Mouse (Mus musculus): ENCODE measurements around the gene Hoxd13. TPM values are rescaled to one million over a fixed set of nuclear protein-coding genes. Genes with fewer than 3 reads are reported as not detected.

Hoxd13 gene
- not detected in 2 replicates for total RNA-seq (2023)

DNA sequence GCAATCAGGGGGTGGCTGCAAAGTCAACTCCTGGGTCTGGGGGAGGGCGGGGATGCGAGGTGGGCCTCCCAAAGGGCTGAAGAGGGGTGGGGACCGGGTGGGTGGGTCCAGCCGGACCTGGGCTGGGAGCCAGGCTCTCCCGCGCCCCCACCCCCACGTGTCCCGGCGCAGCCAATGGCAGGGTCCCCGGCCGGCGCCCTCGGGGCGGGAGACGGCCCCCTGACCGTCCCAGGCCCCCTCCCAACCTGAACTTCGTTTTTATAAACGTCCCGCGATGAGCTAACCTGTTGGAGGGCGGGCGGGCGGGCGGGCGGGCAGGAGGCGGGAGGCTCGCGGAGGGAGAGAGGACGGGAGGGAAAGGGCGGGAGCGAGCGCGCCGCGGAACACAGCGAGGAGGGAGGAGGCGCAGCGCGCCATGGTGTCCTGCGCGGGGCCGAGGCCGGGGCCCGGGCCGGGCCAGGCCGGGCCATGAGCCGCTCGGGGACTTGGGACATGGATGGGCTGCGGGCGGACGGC is at the start of gene Hoxd13:
Hoxd13 (plus strand) TSS at position 469 of the 516 bp plus-strand sequence.

DNA sequence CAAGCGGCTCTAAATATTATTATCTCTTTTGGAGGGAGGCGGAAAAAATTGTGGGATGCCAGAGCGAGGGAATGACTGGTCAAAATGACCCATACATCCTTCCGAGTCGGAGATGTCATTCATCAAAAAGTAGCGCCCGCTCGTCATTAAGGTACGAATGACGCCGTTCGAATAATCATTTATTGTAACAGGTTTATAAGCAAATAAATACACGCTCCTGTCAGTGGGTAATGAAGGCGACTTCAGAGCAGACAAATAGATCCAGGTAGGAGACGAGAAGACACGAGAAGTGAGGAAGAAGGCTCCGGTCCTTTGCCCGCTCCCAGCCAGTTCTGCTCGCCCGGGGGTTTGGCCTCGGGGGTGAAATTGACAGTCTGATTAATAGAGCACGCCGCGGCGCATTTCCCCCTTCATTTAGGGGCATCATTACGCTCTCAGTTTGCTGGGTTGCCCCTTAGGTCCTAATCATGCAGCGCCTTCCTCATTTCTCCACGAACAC is 8.6 kb upstream of the Hoxd13 start, which contains the start of gene Evx2:
Evx2 (minus strand) TSS at position 51 of the 499 bp plus-strand sequence.

GRCm38 (mm10) chr2:74674881-74675665 is 7.0 kb downstream of the Hoxd13 start, which contains the start of gene Hoxd12:
TSS of gene Hoxd12 (plus strand) at chr2:74675013.

GRCm38 (mm10) chr2:74678891-74679595 is 10.9 kb downstream of the Hoxd13 start, which contains the start of gene Hoxd11:
TSS of gene Hoxd11 (plus strand) at chr2:74679557.

DNA sequence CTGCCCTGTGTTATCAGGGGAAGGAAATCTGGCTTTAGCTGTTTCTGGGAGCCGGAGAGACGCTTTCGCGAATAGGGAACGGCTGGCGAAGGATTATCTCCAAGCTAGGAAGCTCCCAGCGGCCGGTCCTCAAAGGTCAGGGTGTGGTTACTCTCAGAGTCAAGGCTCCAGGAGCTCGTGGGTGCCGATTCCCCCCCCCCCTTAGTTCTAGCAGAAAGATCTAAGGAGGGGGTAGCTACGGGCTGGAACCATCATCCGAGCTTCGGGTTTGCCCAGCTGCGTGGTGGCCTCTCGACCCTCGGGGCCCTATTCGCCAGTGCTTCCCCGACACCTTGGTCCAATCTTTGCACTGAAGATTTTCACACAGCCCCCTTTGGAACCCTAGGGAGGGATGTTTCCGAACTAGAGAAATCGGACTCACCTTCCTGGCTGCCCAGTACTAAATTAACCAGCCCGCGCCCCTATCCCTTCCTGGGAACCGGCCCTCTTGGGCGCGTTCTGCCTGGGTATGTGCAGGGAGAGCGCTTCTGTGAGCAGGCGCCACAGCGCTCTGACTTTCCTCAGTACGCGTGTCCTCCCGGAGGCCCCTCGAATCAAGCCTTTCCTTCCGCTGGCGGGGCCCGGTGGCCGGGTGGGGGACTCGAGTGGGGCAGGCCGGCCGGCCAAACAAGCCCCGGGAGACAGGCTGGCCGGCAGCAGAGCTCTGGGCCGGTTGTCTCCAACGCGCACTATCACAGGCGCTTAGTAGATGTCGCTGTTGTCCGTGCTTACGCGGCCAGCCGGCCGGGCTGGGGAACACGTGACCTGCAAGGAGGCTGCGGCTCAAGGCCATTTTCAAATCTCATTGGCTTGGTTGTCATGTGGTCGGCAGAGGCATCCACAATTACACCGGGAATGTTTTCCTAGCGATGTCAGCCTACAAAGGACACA is 23.2 kb downstream of the Hoxd13 start, which contains the start of gene Hoxd10:
Hoxd10 (plus strand) TSS at position 903 of the 930 bp plus-strand sequence.

GRCm38 (mm10) chr2:74697567-74698121 is 29.5 kb downstream of the Hoxd13 start, which contains the start of gene Hoxd9:
TSS of gene Hoxd9 (plus strand) at chr2:74697727.

DNA sequence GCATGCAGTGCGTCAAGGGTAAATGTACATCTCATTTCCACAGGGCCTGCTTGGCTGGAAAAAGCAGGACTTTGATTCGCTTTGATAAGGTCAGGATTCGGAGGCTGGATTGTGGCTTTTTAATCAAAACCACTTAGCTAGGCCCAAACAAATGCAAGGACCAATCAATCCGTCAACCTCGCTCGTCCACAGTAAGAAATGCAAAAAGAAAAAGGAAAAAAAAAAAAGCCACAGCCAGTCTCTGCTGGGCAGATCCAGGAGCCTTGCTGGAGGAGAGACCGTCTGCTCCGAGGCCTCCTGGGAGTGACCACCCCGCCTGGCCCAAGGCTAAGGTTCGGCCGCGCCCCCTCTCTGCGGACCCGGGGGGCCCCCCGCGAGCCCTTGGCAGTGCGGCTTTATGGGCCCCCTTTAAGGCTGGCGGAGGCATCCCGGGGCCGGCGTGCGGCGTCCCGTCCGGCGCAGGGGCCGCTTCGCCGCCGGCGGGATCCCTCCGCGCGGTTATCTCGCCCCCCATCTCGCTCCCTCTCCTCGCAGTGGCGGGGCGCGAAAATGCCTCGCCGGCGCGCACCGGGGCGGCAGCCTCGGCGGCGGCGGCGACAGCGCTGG is 36.4 kb downstream of the Hoxd13 start, which contains the start of gene Hoxd8:
Hoxd8 (plus strand) TSS at position 223 of the 606 bp plus-strand sequence.

DNA sequence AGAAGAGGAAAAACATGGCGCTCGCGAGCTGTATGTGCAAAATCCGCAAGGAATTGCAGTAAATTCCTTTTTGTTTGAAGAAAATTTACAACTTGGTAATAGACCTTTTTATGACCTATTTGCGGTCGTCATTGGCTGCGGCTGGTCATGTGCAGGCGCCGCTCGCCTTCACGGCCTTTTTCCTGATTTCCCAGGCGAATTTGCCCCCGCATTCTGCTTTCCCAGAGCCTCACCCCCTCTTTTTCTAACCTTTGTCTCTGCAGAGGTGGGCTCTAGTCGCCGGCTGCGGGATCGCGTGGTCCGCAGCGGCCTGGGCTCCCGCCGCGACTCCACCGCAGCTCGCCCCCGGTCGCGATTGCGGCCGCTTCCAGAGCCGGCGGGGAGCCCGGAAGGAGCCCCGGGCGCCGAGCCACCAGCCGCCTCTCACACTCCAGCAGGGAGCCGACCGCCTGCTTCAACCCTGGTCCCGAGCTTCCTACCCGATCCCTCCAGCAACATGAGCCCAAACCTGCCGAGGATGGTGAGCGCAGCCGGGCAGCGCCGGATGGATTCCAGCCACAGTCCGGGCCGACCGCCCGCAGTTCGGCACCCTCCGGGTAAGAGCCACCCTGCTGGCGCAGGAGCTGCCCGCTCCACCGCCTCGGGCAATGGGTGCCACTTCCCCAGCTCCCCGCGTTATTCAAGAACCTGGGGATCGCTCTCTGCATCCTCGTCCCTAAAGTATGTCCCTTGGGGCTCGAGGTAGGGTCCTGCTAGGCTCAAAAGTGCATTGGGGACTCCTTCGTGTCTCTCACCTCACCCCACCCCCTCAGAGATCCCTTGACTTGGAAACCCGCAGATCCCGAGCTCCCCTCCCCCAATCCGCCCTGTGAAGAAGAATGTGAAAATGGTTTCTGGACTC is 43.9 kb downstream of the Hoxd13 start, which contains the start of the genes Hoxd3 and Hoxd4:
Hoxd3 (plus strand) TSS at position 207 of the 901 bp plus-strand sequence.
Hoxd4 (plus strand) TSS at position 209 of the 901 bp plus-strand sequence.

Other genes starting within 250 kb of the Hoxd13 start
- 46.7 and 68.0 TPM in 2 replicates for gene Lnpk, start 88.9 kb upstream of the Hoxd13 start, total RNA-seq (2023)
- not detected in 2 replicates for gene Evx2, start 8.8 kb upstream of the Hoxd13 start, total RNA-seq (2023)
- gene Hoxd12, start 6.7 kb downstream of the Hoxd13 start, total RNA-seq (2023): not detected in 2 replicates
- gene Hoxd11, start 11.2 kb downstream of the Hoxd13 start, total RNA-seq (2023): not detected in 2 replicates
- gene Hoxd10, start 23.6 kb downstream of the Hoxd13 start, total RNA-seq (2023): not detected in 2 replicates
- not detected in 2 replicates for gene Hoxd9, start 29.4 kb downstream of the Hoxd13 start, total RNA-seq (2023)
- gene Hoxd8, start 36.3 kb downstream of the Hoxd13 start, total RNA-seq (2023): not detected in 2 replicates
- gene Hoxd3, start 43.6 kb downstream of the Hoxd13 start, total RNA-seq (2023): not detected in 2 replicates
- gene Hoxd4, start 43.6 kb downstream of the Hoxd13 start, total RNA-seq (2023): not detected in 2 replicates
- not detected in 2 replicates for gene Gm28230, start 58.4 kb downstream of the Hoxd13 start, total RNA-seq (2023)
- gene Hoxd1, start 94.7 kb downstream of the Hoxd13 start, total RNA-seq (2023): not detected in 2 replicates
- 8.9 and 13.5 TPM in 2 replicates for gene Mtx2, start 157.5 kb downstream of the Hoxd13 start, total RNA-seq (2023)